Mouse (Mus musculus): Measurements from ENCODE around the gene Nr1i3.

GRCm38 (mm10) chr1:171189046-171189445 lies 24.7 kb upstream of the Nr1i3 start:
- no peak for TF ChIP-seq CTCF (IDR thresholded peaks at IDR 0.05; ENCODE audit: control insufficient read depth, insufficient read depth, insufficient replicate concordance, low read depth, low read length)
- no peak for TF ChIP-seq POLR2A (IDR thresholded peaks at IDR 0.05; ENCODE audit: control insufficient read depth, low read depth, low read length)
